Mouse (Mus musculus) lung, postnatal 0 days (tissue): ENCODE data around the gene Cox5a. TPM values are rescaled to one million over a fixed set of nuclear protein-coding genes. Genes with fewer than 3 reads are reported as not detected.

ENCODE experiments used
- ATAC-seq: fragments of 200-750 bp; cut with Nextera tagmentation; 2 replicates; pipeline ENCODE4 v1.8.0; 2017; ENCODE audit warnings: moderate library complexity
- DNase-seq: peaks from one replicate; pipeline ENCODE4 v3.0.0-alpha.2; 2016; ENCODE audit warnings: low spot score
- H3K27ac ChIP-seq: fragments of 300-500 bp; sonication (generic); 2 replicates; pipeline ENCODE4 v1.5.1; 2014; ENCODE audit warnings: antibody characterized with exemption, mild to moderate bottlenecking, low read length, mixed read lengths
- H3K27me3 ChIP-seq: fragments of 300-500 bp; sonication (generic); replicated peaks from 2 replicates; pipeline ENCODE4 v1.6.1; 2014; ENCODE audit warnings: low read length, mixed read lengths; ENCODE audit not compliant: insufficient read depth
- H3K36me3 ChIP-seq: fragments of 300-500 bp; sonication (generic); 2 replicates; pipeline ENCODE4 v1.6.1; 2014; ENCODE audit warnings: low read length, mixed read lengths; ENCODE audit not compliant: insufficient read depth
- H3K4me1 ChIP-seq: fragments of 300-500 bp; sonication (generic); 2 replicates; pipeline ENCODE4 v1.6.1; 2014; ENCODE audit warnings: antibody characterized with exemption, low read depth, low read length, mixed read lengths; ENCODE audit not compliant: insufficient read depth
- H3K4me2 ChIP-seq: fragments of 300-500 bp; sonication (generic); replicated peaks from 2 replicates; pipeline ENCODE4 v1.6.1; 2014; ENCODE audit warnings: low read depth, mild to moderate bottlenecking, low read length, moderate library complexity, mixed read lengths
- H3K4me3 ChIP-seq: fragments of 300-500 bp; sonication (generic); 2 replicates; pipeline ENCODE4 v1.5.1; 2014; ENCODE audit warnings: low read depth, low read length
- H3K9ac ChIP-seq: fragments of 300-500 bp; sonication (generic); replicated peaks from 2 replicates; pipeline ENCODE4 v1.6.1; 2014; ENCODE audit warnings: low read depth, mild to moderate bottlenecking
- H3K9me3 ChIP-seq: fragments of 300-500 bp; sonication (generic); 2 replicates; pipeline ENCODE4 v1.6.1; 2016; ENCODE audit warnings: low read length, mixed read lengths
- CTCF ChIP-seq: IDR thresholded peaks from 2 replicates; pipeline ENCODE4 v1.5.1; 2016; ENCODE audit warnings: antibody characterized with exemption, mild to moderate bottlenecking
- EP300 ChIP-seq: IDR thresholded peaks from 2 replicates; pipeline ENCODE4 v1.6.1; 2016; ENCODE audit warnings: antibody characterized with exemption, mild to moderate bottlenecking, control low read depth
- WGBS: fragments of 180-500 bp; shearing (Covaris S2); extraction: QIAGEN DNeasy Blood & Tissue Kit; methylation state at CpG from one replicate; pipeline ENCODE4 v1.1.7; 2014; 5-methylcytosine and 5-hydroxymethylcytosine counted together
- polyA plus RNA-seq: library from polyadenylated mRNA; unstranded; fragments of >200 nt; fragmentation: Nextera tagmentation; extraction: Ambion mirVana; gene quantifications from 2 replicates; pipeline ENCODE4 v1.2.1, GENCODE M21; 2015

Gene Cox5a
- polyA plus RNA-seq, 1 experiment from 2014 or later, result 448 TPM

GRCm38 (mm10) chr9:57562896-57563372 is 41.9 kb downstream of the Cox5a start:
- no peaks in the 10 kb centered on the region for H3K9me3 ChIP-seq
- no peaks in the 10 kb centered on the region for H3K27me3 ChIP-seq
- H3K4me1 ChIP-seq, result peaks cover 27% of the 10 kb centered on the region; the same call in 1 of the 2 replicates
- H3K36me3 ChIP-seq, result no peaks in the 10 kb centered on the region
- DNase-seq (peak; percentile 80), ATAC-seq (peak; percentile 57)
- TF ChIP-seq CTCF (no peak), EP300 (no peak)
- peak overlapping the region; percentile 64; the same call in 1 of the 2 replicates for H3K4me2 ChIP-seq
- no peak overlapping the region for H3K4me3 ChIP-seq
- 26% methylated on average over 4 of the region's 4 CpGs for WGBS
- no peak overlapping the region for H3K9ac ChIP-seq
- peak overlapping the region; percentile 74 for H3K27ac ChIP-seq

- H3K27ac ChIP-seq, result no peak overlapping the region
- WGBS, result 89% methylated on average over 6 of the region's 6 CpGs
Measured at GRCm38 (mm10) chr9:57564609-57565008, 43.5 kb downstream of the Cox5a start.

GRCm38 (mm10) chr9:57565741-57566221 is 44.7 kb downstream of the Cox5a start:
- H3K9me3 ChIP-seq, result no peaks in the 10 kb centered on the region
- H3K27me3 ChIP-seq, result no peaks in the 10 kb centered on the region
- peaks cover 27% of the 10 kb centered on the region; the same call in 1 of the 2 replicates for H3K4me1 ChIP-seq
- DNase-seq, result peak; percentile 69
- TF ChIP-seq CTCF (no peak), EP300 (no peak)
- no peak overlapping the region for H3K4me2 ChIP-seq
- WGBS, result 42% methylated on average over 10 of the region's 10 CpGs
- H3K4me3 ChIP-seq, result no peak overlapping the region
- H3K27ac ChIP-seq, result peak overlapping the region; percentile 26; the same call in 1 of the 2 replicates
- no peaks in the 10 kb centered on the region for H3K36me3 ChIP-seq
- ATAC-seq, result no peak
- no peak overlapping the region for H3K9ac ChIP-seq

More at GRCm38 (mm10) chr9:57564609-57565008, 43.5 kb downstream of the Cox5a start:
- no peak overlapping the region for H3K4me2 ChIP-seq
- no peaks in the 10 kb centered on the region for H3K36me3 ChIP-seq
- TF ChIP-seq EP300 (no peak), CTCF (no peak)
- no peaks in the 10 kb centered on the region for H3K27me3 ChIP-seq
- H3K4me1 ChIP-seq, result peaks cover 27% of the 10 kb centered on the region; the same call in 1 of the 2 replicates
- H3K9me3 ChIP-seq, result no peaks in the 10 kb centered on the region
- no peak overlapping the region for H3K4me3 ChIP-seq
- DNase-seq (no peak), ATAC-seq (no peak)
- H3K9ac ChIP-seq, result no peak overlapping the region

GRCm38 (mm10) chr9:57566846-57567245 is 45.8 kb downstream of the Cox5a start:
- Histone ChIP-seq H3K4me3 (no peak overlapping the region), H3K4me1 (peaks cover 21% of the 10 kb centered on the region; the same call in 1 of the 2 replicates), H3K27me3 (no peaks in the 10 kb centered on the region), H3K9ac (no peak overlapping the region), H3K36me3 (no peaks in the 10 kb centered on the region), H3K9me3 (no peaks in the 10 kb centered on the region), H3K27ac (no peak overlapping the region), H3K4me2 (no peak overlapping the region)
- DNase-seq, result no peak
- peak; percentile 64 for TF ChIP-seq CTCF
- no peak for TF ChIP-seq EP300
- WGBS, result 48% methylated on average over 8 of the region's 8 CpGs
- no peak for ATAC-seq

GRCm38 (mm10) chr9:57568500-57568899 is 47.4 kb downstream of the Cox5a start:
- WGBS, result 96% methylated on average over 6 of the region's 6 CpGs
- no peak for ATAC-seq
- Histone ChIP-seq H3K27me3 (no peaks in the 10 kb centered on the region), H3K4me3 (no peak overlapping the region), H3K27ac (no peak overlapping the region), H3K9ac (no peak overlapping the region), H3K4me1 (peaks cover 5% of the 10 kb centered on the region; the same call in 1 of the 2 replicates), H3K36me3 (no peaks in the 10 kb centered on the region), H3K9me3 (no peaks in the 10 kb centered on the region), H3K4me2 (no peak overlapping the region)
- no peak for TF ChIP-seq EP300
- no peak for TF ChIP-seq CTCF
- DNase-seq, result no peak

- ATAC-seq (no peak), DNase-seq (no peak)
- no peaks in the 10 kb centered on the region for H3K9me3 ChIP-seq
- 0 out of 2 replicates have a peak, but pooled peaks cover 10% of the 10 kb centered on the region for H3K36me3 ChIP-seq
- H3K27ac ChIP-seq, result no peak overlapping the region
- H3K9ac ChIP-seq, result no peak overlapping the region
- TF ChIP-seq EP300 (no peak), CTCF (no peak)
- no peaks in the 10 kb centered on the region for H3K4me1 ChIP-seq
- H3K4me3 ChIP-seq, result no peak overlapping the region
- H3K27me3 ChIP-seq, result no peaks in the 10 kb centered on the region
- no peak overlapping the region for H3K4me2 ChIP-seq
Measured at GRCm38 (mm10) chr9:57574397-57574796, 53.3 kb downstream of the Cox5a start.
